Mouse (Mus musculus) brown adipose tissue, adult 24 weeks (tissue): ENCODE measurements around the gene Adat3. TPM values are rescaled to one million over a fixed set of nuclear protein-coding genes. Genes with fewer than 3 reads are reported as not detected.

ENCODE experiments used
- H3K27ac ChIP-seq: fragments of 200-500 bp; replicated peaks from 2 replicates; pipeline ENCODE4 v1.5.1; 2012; ENCODE audit warnings: low read depth, mild to moderate bottlenecking, low read length
- H3K4me1 ChIP-seq: fragments of 200-500 bp; 2 replicates; pipeline ENCODE4 v1.6.1; 2012; ENCODE audit warnings: low read length, mixed read lengths; ENCODE audit not compliant: control insufficient read depth, insufficient read depth, insufficient read length
- H3K4me3 ChIP-seq: fragments of 200-500 bp; 2 replicates; pipeline ENCODE4 v1.5.1; 2012; ENCODE audit warnings: low read depth, mild to moderate bottlenecking, low read length, moderate library complexity; ENCODE audit not compliant: insufficient read depth
- polyA plus RNA-seq: library from polyadenylated mRNA; stranded (reverse); fragments of >200 nt; gene quantifications from 2 replicates; pipeline ENCODE4 v1.2.4, GENCODE M21; 2012; ENCODE audit not compliant: missing spikeins, insufficient read depth, insufficient read length

Adat3 gene
- polyA plus RNA-seq = 1.0 TPM in 1 of 2 replicates, not detected in the other

- Histone ChIP-seq H3K4me3 (peak within 1 kb of the TSS; percentile 92), H3K27ac (peak within 1 kb of the TSS; percentile 82), H3K4me1 (peaks cover 6% of the 10 kb centered on the region)
These were observed at the start of gene Adat3, which contains the start of gene Scamp4 for GRCm38 (mm10) chr10:80602698-80603325. TSS of gene Adat3 (plus strand) at chr10:80602880. TSS of gene Scamp4 (plus strand) at chr10:80602872.

DNA sequence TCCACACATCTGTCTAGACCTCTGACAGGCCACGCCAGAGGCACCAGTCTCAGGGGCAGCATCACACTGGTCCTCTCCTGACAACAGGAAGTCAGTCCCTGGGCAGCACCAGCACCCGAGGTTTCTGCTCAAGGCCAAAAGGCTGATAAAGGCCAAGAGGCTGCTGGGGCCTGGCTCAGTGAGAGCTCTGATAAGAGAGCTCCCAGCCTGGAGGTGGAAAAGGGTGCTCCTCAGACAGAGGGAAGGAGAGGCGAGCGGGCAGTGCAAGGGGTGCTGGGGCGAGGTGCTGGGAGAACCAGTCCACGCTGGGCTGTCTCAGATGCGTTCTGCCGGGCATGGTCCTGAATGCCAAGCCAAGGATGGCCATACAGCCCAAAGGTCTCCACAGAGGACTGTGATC, 49.1 kb upstream of the Adat3 start:
- Histone ChIP-seq H3K4me1 (peaks cover 14% of the 10 kb centered on the region), H3K27ac (no peak overlapping the region), H3K4me3 (no peak overlapping the region)

DNA sequence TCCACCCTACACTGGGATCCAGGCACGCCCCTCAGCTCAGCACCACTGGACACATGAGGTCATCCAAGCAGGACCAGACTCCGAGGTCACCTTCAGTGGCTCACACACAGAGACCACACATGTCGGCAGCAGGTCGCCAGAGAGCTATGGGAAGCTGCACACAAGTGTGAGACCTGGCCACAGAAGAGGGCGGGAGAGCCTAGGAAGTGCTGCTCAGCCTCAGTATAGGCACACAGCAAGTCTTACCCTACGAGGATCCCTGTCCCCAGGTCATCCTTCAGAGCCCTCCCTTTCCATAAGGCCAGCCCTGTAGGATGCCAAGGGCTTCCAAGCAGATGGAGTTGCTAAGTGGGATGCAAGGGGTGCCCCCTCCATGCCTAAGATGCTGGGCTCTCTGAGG, 48.7 kb upstream of the Adat3 start:
- Histone ChIP-seq H3K4me3 (no peak overlapping the region), H3K27ac (no peak overlapping the region), H3K4me1 (peaks cover 17% of the 10 kb centered on the region)

- no peak overlapping the region for H3K27ac ChIP-seq
- H3K4me3 ChIP-seq = no peak overlapping the region
- H3K4me1 ChIP-seq = peaks cover 26% of the 10 kb centered on the region
These were observed 45.2 kb upstream of the Adat3 start for GRCm38 (mm10) chr10:80557346-80557965.

- H3K4me1 ChIP-seq = peaks cover 23% of the 10 kb centered on the region
- H3K4me3 ChIP-seq = no peak overlapping the region
- no peak overlapping the region for H3K27ac ChIP-seq
These were observed 43.2 kb upstream of the Adat3 start for GRCm38 (mm10) chr10:80559431-80559830.

GRCm38 (mm10) chr10:80560621-80561020, 42.1 kb upstream of the Adat3 start:
- Histone ChIP-seq H3K27ac (0 out of 2 replicates have a peak overlapping the region, but pooled peaks have one; percentile 71), H3K4me1 (peaks cover 23% of the 10 kb centered on the region), H3K4me3 (peak overlapping the region; percentile 74)

- H3K4me1 ChIP-seq = peaks cover 23% of the 10 kb centered on the region
- H3K4me3 ChIP-seq = peak within 1 kb of the TSS; percentile 74
- peak within 1 kb of the TSS; percentile 99 for H3K27ac ChIP-seq
These were observed 41.4 kb upstream of the Adat3 start, which contains the start of gene Rexo1 for GRCm38 (mm10) chr10:80561116-80561944. TSS of gene Rexo1 (minus strand) at chr10:80561560.

GRCm38 (mm10) chr10:80566375-80567092, 36.1 kb upstream of the Adat3 start:
- H3K4me1 ChIP-seq = peaks cover 9% of the 10 kb centered on the region; the same call in 1 of the 2 replicates

GRCm38 (mm10) chr10:80568876-80569275, 33.8 kb upstream of the Adat3 start:
- peaks cover 12% of the 10 kb centered on the region; the same call in 1 of the 2 replicates for H3K4me1 ChIP-seq
- no peak overlapping the region for H3K27ac ChIP-seq
- H3K4me3 ChIP-seq = no peak overlapping the region

More at GRCm38 (mm10) chr10:80566375-80567092, 36.1 kb upstream of the Adat3 start:
- Histone ChIP-seq H3K4me3 (no peak overlapping the region), H3K27ac (no peak overlapping the region)

DNA sequence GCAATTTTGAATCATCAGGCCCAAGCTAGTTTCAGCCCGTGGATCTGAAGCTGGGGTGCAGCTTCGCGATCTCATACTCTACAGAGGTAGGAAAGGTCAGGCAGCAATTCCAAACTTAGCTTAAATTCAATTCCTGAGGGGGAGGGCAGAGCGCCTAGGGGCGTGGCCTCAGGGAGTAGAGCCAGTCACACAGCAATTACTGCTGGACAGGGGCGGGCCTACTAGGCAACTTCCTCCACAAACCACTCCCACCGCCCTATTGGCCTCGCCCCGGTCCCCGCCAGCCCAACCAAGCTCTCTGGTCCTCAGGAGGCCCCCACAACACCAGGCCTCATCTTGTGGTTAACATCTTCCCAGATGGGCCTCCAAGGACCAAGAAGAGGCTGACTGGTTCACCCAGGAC, 33.0 kb upstream of the Adat3 start:
- peak overlapping the region; percentile 53 for H3K4me3 ChIP-seq
- peak overlapping the region; percentile 1; the same call in 1 of the 2 replicates for H3K27ac ChIP-seq
- peaks cover 12% of the 10 kb centered on the region; the same call in 1 of the 2 replicates for H3K4me1 ChIP-seq

DNA sequence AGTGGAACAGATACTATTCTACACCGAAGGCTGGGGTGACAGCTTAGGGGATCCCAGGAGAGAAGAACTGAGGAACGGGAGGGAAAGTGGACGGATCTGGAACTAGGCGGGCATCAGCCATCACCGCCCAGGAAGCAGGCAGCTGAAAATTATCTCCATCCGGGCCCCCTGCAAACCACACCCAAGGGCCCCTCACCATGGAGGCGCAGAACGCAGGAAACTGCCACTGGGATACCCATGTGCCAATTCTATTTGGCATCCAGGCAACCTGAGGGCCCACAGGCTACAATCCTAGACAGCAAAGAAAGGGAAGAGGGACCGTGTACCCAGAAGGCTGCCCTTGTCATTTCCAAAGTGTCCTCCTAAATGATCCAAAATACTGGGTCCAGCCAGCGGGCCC, 32.3 kb upstream of the Adat3 start:
- Histone ChIP-seq H3K4me1 (peaks cover 12% of the 10 kb centered on the region; the same call in 1 of the 2 replicates), H3K4me3 (no peak overlapping the region), H3K27ac (no peak overlapping the region)

DNA sequence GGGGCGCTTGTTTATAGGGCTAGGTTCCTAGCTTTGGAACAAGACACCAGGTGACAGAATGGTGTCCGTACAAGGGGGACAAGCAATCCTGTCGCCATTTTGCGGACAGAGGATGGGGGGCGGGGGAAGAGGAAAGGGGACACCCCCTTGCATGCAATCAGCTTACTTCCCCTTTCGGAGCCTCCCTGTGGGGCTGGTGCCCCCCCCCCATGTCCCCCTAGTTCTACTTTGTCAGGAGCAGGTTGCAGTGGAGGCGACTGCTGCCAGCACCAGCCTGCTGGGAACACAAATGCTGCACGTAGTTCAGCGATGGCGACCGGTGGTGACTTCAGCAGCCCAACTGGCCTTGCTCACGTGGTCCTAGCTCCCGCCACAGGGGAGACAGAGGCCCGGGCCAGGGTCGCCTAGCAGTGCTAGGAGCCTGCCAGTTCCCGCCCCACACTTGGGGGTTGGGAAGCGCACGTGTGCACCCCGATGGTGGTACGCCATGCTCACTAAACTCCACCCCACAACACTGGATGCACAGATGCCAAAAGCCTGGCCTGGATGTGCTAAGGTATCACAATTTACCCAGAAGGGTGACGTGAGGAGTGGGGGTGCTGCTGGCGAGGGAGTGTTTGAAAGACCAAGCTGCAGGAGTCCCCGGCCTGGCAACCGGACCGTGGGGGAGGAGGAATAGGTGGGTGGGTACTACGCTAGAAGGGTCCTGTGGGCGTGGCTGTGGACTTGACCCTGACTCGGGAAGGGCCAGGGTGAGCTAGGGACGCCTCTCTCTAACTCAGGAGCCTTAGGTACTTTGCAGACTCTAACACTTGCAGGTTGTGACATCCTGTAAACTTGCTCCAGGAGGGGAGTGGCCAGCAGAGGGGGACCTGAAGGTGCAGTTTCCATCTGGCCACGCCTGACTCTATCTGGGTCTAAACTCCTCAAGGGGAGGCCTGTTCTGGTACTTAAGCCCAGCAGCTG, 31.5 kb upstream of the Adat3 start:
- Histone ChIP-seq H3K4me1 (peaks cover 17% of the 10 kb centered on the region; the same call in 1 of the 2 replicates), H3K4me3 (no peak overlapping the region)

DNA sequence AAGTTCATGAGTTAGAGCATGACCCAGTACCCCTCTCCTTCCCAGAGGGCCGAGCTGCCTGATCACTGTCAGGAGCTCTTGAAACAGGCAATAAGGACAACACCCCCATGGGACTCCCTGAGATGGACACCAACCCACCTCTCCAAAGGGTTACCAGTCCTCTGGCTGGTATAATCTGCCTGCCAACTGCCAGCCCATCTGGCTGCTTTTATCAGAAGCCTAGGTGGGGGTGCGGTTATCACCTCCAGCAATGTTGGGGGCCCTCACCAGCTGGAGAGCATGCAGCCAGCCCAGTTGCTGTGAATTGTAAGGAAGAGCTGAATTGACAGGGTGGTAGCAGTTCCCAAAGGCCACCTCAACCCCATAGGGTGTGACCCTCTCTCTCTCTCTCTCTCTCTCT, 30.2 kb upstream of the Adat3 start:
- no peak overlapping the region for H3K27ac ChIP-seq
- H3K4me3 ChIP-seq = no peak overlapping the region
- peaks cover 18% of the 10 kb centered on the region; the same call in 1 of the 2 replicates for H3K4me1 ChIP-seq

More for the DNA sequence above, 31.5 kb upstream of the Adat3 start:
- H3K27ac ChIP-seq = no peak overlapping the region
